Mouse (Mus musculus) heart, embryonic 14.5 days (tissue): ENCODE results near the gene Acyp1. TPM values are rescaled to one million over a fixed set of nuclear protein-coding genes. Genes with fewer than 3 reads are reported as not detected.

Experiments
- ATAC-seq: fragments of 200-750 bp; cut with Nextera tagmentation; 2 replicates; pipeline ENCODE4 v1.8.0; 2017; ENCODE audit warnings: low read depth, moderate TSS enrichment; ENCODE audit not compliant: insufficient number of reproducible peaks, insufficient read depth, low FRiP score
- H3K27ac ChIP-seq, 2 experiments: fragments of 200-500 bp in 1 of 2; fragments of 300-500 bp in 1 of 2; sonication (generic) in 1 of 2; replicated peaks in 1 of 2; 2 replicates each; pipeline ENCODE4 v1.5.1; 2012 to 2014; ENCODE audit warnings: low read depth in 2 of 2, low read length in 2 of 2, control low read depth in 1 of 2, mild to moderate bottlenecking in 1 of 2, mixed read lengths in 1 of 2; ENCODE audit not compliant: control insufficient read depth in 1 of 2, insufficient read depth in 1 of 2
- H3K27me3 ChIP-seq: fragments of 300-500 bp; sonication (generic); 2 replicates; pipeline ENCODE4 v1.6.1; 2014; ENCODE audit warnings: mild to moderate bottlenecking, low read length, control low read depth; ENCODE audit not compliant: control insufficient read depth, insufficient read depth
- H3K36me3 ChIP-seq: fragments of 300-500 bp; sonication (generic); 2 replicates; pipeline ENCODE4 v1.6.1; 2014; ENCODE audit warnings: mild to moderate bottlenecking, control low read depth, low read length, mixed read lengths; ENCODE audit not compliant: control insufficient read depth, insufficient read depth
- H3K4me1 ChIP-seq, 2 experiments: fragments of 200-500 bp in 1 of 2; fragments of 300-500 bp in 1 of 2; sonication (generic) in 1 of 2; 2 replicates each; pipeline ENCODE4 v1.6.1; 2012 to 2014; ENCODE audit warnings: low read length in 2 of 2, control low read depth in 1 of 2, mixed read lengths in 1 of 2; ENCODE audit not compliant: control insufficient read depth in 2 of 2, insufficient read depth in 2 of 2
- H3K4me2 ChIP-seq: fragments of 300-500 bp; sonication (generic); 2 replicates; pipeline ENCODE4 v1.6.1; 2014; ENCODE audit warnings: mild to moderate bottlenecking, low read length
- H3K4me3 ChIP-seq, 2 experiments: fragments of 200-500 bp in 1 of 2; fragments of 300-500 bp in 1 of 2; sonication (generic) in 1 of 2; 2 replicates each; pipeline ENCODE4 v1.5.1; 2012 to 2014; ENCODE audit warnings: low read length in 2 of 2, mild to moderate bottlenecking in 2 of 2, control low read depth in 1 of 2, low read depth in 1 of 2, moderate library complexity in 1 of 2; ENCODE audit not compliant: control insufficient read depth in 1 of 2, insufficient read depth in 1 of 2
- H3K9ac ChIP-seq: fragments of 300-500 bp; sonication (generic); 2 replicates; pipeline ENCODE4 v1.6.1; 2014; ENCODE audit warnings: mild to moderate bottlenecking, low read length
- H3K9me3 ChIP-seq: fragments of 300-500 bp; sonication (generic); 2 replicates; pipeline ENCODE4 v1.6.1; 2016; ENCODE audit warnings: low read length, control low read depth; ENCODE audit not compliant: control insufficient read depth
- WGBS: fragments of 180-500 bp; shearing (Covaris S2); extraction: QIAGEN DNeasy Blood & Tissue Kit; methylation state at CpG from one replicate; pipeline ENCODE4 v1.1.7; 2014; 5-methylcytosine and 5-hydroxymethylcytosine counted together
- microRNA-seq: library from miRNA; unstranded; fragments of <30 nt; microRNA quantifications from one replicate; pipeline ENCODE4, GENCODE M21; 2016
- polyA plus RNA-seq: library from polyadenylated mRNA; unstranded; fragments of >200 nt; fragmentation: Nextera tagmentation; extraction: Ambion mirVana; gene quantifications from 2 replicates; pipeline ENCODE4 v1.2.1, GENCODE M21; 2014

The Acyp1 gene
- polyA plus RNA-seq, 1 experiment from 2014 or later: 79.7 TPM

- no peak overlapping the region for H3K4me3 ChIP-seq
- no peak overlapping the region for H3K27ac ChIP-seq
- H3K4me1 ChIP-seq: peaks cover 4 to 10% of the 10 kb centered on the region in 2 experiments; a peak in 2 of 4 replicates
- WGBS: 42% methylated on average over 15 of the region's 15 CpGs
- peaks cover 42% of the 10 kb centered on the region for H3K36me3 ChIP-seq
- H3K9ac ChIP-seq: 0 out of 2 replicates have a peak overlapping the region, but pooled peaks have one; percentile 14
- H3K27me3 ChIP-seq: no peaks in the 10 kb centered on the region
- ATAC-seq: no peak
- H3K9me3 ChIP-seq: no peaks in the 10 kb centered on the region
- H3K4me2 ChIP-seq: no peak overlapping the region
These were observed 60.2 kb downstream of the Acyp1 start for GRCm38 (mm10) chr12:85227876-85228599.

GRCm38 (mm10) chr12:85227227-85227626 lies 61.0 kb downstream of the Acyp1 start:
- H3K9me3 ChIP-seq: no peaks in the 10 kb centered on the region
- 44% methylated on average over 7 of the region's 7 CpGs for WGBS
- no peaks in the 10 kb centered on the region for H3K27me3 ChIP-seq
- peaks cover 4 to 10% of the 10 kb centered on the region in 2 experiments; a peak in 2 of 4 replicates for H3K4me1 ChIP-seq
- H3K4me3 ChIP-seq: no peak overlapping the region
- H3K27ac ChIP-seq: no peak overlapping the region
- H3K4me2 ChIP-seq: no peak overlapping the region
- H3K9ac ChIP-seq: no peak overlapping the region
- peaks cover 50% of the 10 kb centered on the region for H3K36me3 ChIP-seq
- no peak for ATAC-seq

Small RNA genes lying within 50 kb of the gene (microRNA-seq; reads per million reads assigned to microRNA genes)
- gene Mir6938: not detected

Other genes with a start within 250 kb of the Acyp1 start
- 1.9 and 2.9 TPM in 2 replicates for gene Prox2, start 177.7 kb downstream of the Acyp1 start, polyA plus RNA-seq
- 197 and 203 TPM in 2 replicates for gene Dlst, start 177.6 kb downstream of the Acyp1 start, polyA plus RNA-seq
- 0.77 and 1.1 TPM in 2 replicates for gene Rps6kl1, start 137.2 kb downstream of the Acyp1 start, polyA plus RNA-seq
- gene Pgf, start 110.6 kb downstream of the Acyp1 start, polyA plus RNA-seq: 8.9 and 10.6 TPM in 2 replicates
- 49.7 and 60.0 TPM in 2 replicates for gene Eif2b2, start 69.0 kb downstream of the Acyp1 start, polyA plus RNA-seq
- 6.2 and 7.6 TPM in 2 replicates for gene Mlh3, start 17.8 kb downstream of the Acyp1 start, polyA plus RNA-seq
- 0.93 and 1.1 TPM in 2 replicates for gene Zc2hc1c, start 153 bp upstream of the Acyp1 start, polyA plus RNA-seq
- 16.8 and 17.3 TPM in 2 replicates for gene Nek9, start 50.9 kb upstream of the Acyp1 start, polyA plus RNA-seq
- 281 and 320 TPM in 2 replicates for gene Tmed10, start 86.4 kb upstream of the Acyp1 start, polyA plus RNA-seq
- gene Fos, start 185.5 kb upstream of the Acyp1 start, polyA plus RNA-seq: 3.8 and 4.0 TPM in 2 replicates